Mouse (Mus musculus): ENCODE measurements at regions not wholly inside any gene's neighbourhood (a gene's known extent, or its start where the extent isn't known, plus 50 kb on each side); places are given as distances from the start of the nearest gene placed in this dataset.

DNA sequence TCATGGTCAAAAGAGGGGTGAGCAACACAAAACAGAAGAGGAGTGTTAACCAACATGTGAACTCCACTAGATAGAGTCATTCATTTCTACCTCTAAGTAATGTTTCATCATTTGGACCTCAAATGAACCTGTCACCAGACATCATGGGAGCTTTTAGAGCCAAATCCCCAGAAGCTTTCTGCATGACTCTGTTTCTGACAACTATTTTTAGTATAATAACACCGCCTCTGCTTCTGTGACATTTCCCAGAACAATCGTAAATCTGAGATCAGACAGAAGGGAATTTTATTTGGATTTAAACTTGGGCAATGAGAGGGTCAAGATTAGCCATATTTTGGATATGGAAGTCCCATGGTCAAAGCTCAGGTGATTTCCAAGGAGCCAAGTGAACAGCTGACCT, 61.4 kb upstream of the Thbs1 start:
- TF ChIP-seq POLR2A (IDR thresholded peaks at IDR 0.05; ENCODE audit: extremely low read depth, insufficient read depth, low read length) (no peak), CTCF (IDR thresholded peaks at IDR 0.05; ENCODE audit: extremely low read depth, insufficient read depth, low read length) (no peak)
